Mouse (Mus musculus): ENCODE results near the gene Fktn. TPM values are rescaled to one million over a fixed set of nuclear protein-coding genes. Genes with fewer than 3 reads are reported as not detected.
A peak's percentile ranks its signal among the peaks of the same experiment; 100 is the strongest.

Gene Fktn
- total and polyA plus RNA-seq, 3 experiments, result 6.6 to 21.4 (median 20.4) TPM

GRCm38 (mm10) chr4:53825821-53826605, 112.2 kb downstream of the Fktn start, which contains the start of gene Tmem38b:
TSS of gene Tmem38b (plus strand) at chr4:53826045.
- peak within 1 kb of the TSS; percentile 99 for H3K4me3 ChIP-seq
- H3K79me2 ChIP-seq (replicated peaks; ENCODE audit: control insufficient read depth, insufficient read depth, low read length), result 0 out of 2 replicates have a peak, but pooled peaks cover 2% of the 10 kb centered on the region
- H3K4me1 ChIP-seq (ENCODE audit: control insufficient read depth, insufficient read depth, low read length), result peaks cover 6% of the 10 kb centered on the region
- no peaks in the 10 kb centered on the region for H3K27me3 ChIP-seq (ENCODE audit: control insufficient read depth, insufficient read depth, low read length)
- under 1% methylated on average over 55 of the region's 55 CpGs for WGBS
- peak; percentile 80 to 82 for DNase-seq
- H3K27ac ChIP-seq, result peak within 1 kb of the TSS; percentile 62
- intact Hi-C loops (cut with DNase I), result no loop called here
- H3K36me3 ChIP-seq (ENCODE audit: control insufficient read depth, insufficient read depth, low read length), result peaks cover 13% of the 10 kb centered on the region
- peak; percentile 62 for TF ChIP-seq POLR2A (IDR thresholded peaks at IDR 0.05; ENCODE audit: insufficient read depth, low read depth, low read length)
- TF ChIP-seq CTCF (IDR thresholded peaks at IDR 0.05), result peak; percentile 50
- TF ChIP-seq EP300 (IDR thresholded peaks at IDR 0.05; ENCODE audit: insufficient read depth, low read depth, low read length), result no peak
- H3K9ac ChIP-seq (ENCODE audit: low read depth, low read length), result peak within 1 kb of the TSS; percentile 79

DNA sequence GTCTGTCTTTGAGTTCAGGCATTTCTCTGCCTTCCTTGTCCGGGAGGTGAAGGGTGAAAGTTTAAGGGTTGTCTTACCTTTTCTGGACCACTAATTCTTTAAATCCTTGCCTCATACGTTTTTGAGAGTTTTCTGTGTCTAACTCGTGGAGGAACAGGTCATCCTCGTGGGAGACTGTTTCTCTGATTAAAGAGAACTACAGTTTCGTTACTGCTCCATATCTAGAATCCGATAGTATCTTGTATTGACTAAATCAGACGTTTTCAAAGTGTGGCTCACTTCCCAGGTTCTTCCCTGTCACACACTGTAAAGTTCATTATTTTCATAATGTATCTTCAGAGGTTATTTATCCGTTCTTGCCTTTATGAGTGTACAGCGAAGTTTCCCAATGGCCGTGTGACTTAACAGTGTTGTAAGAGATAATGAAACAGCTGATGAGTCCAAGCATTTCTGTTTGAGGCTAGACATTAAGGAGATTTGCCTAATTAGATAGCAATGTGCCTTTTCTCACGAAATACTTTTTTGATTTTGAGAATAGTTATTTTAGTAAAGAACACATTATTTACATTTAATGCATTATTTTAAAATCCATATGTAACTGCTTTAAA, 112.9 kb downstream of the Fktn start:
- Histone ChIP-seq H3K36me3 (ENCODE audit: control insufficient read depth, insufficient read depth, low read length) (peaks cover 13% of the 10 kb centered on the region), H3K79me2 (replicated peaks; ENCODE audit: control insufficient read depth, insufficient read depth, low read length) (0 out of 2 replicates have a peak, but pooled peaks cover 2% of the 10 kb centered on the region), H3K4me3 (peak overlapping the region; percentile 99), H3K9ac (ENCODE audit: low read depth, low read length) (peak overlapping the region; percentile 79; the same call in 1 of the 2 replicates), H3K4me1 (ENCODE audit: control insufficient read depth, insufficient read depth, low read length) (peaks cover 6% of the 10 kb centered on the region), H3K27me3 (ENCODE audit: control insufficient read depth, insufficient read depth, low read length) (no peaks in the 10 kb centered on the region), H3K27ac (peak overlapping the region; percentile 62)
- TF ChIP-seq POLR2A (IDR thresholded peaks at IDR 0.05; ENCODE audit: insufficient read depth, low read depth, low read length), result no peak
- no peak for TF ChIP-seq CTCF (IDR thresholded peaks at IDR 0.05)
- TF ChIP-seq EP300 (IDR thresholded peaks at IDR 0.05; ENCODE audit: insufficient read depth, low read depth, low read length), result no peak
- WGBS, result 5% methylated on average over 11 of the region's 11 CpGs
- intact Hi-C loops (cut with DNase I), result no loop called here
- no peak for DNase-seq

Other genes with a start within 250 kb of the Fktn start
- 10 to 100 TPM; 48.7 to 48.9 TPM for gene Fsd1l, start 82.5 kb upstream of the Fktn start, total RNA-seq (2021)
- gene Fsd1l, start 82.5 kb upstream of the Fktn start, polyA plus RNA-seq (2012; rRNA removed), result 5.8 and 15.8 TPM in 2 replicates
- under 1 TPM in 1 of 2 experiments, not detected in 1; 0.16 TPM for gene Tal2, start 65.7 kb downstream of the Fktn start, total RNA-seq (2021)
- gene Tal2, start 65.7 kb downstream of the Fktn start, polyA plus RNA-seq (2012; rRNA removed), result 0.04 and 0.06 TPM in 2 replicates
- gene Tmem38b, start 112.0 kb downstream of the Fktn start, total RNA-seq (2021), result 10 to 100 TPM; 23.7 to 29.0 TPM
- 5.9 and 10.5 TPM in 2 replicates for gene Tmem38b, start 112.0 kb downstream of the Fktn start, polyA plus RNA-seq (2012; rRNA removed)